Comparison of ENCODE assay signal across 8 mouse cellular contexts in genomic region chr15:102326022-102326576, GRCm38 (mm10). TPM values are rescaled to one million over a fixed set of nuclear protein-coding genes. Genes with fewer than 3 reads are reported as not detected.
A peak's percentile ranks its signal among the peaks of the same experiment; 100 is the strongest.
DNase-seq lines count a peak whose midpoint lies in the region; ATAC-seq and TF ChIP-seq lines count a peak whose summit lies in the region.

Pfdn5 (plus strand) TSS chr15:102326116.

- H3K4me2 ChIP-seq in forebrain, embryonic 14.5 days (ENCODE audit: low read length) = peak within 1 kb of the TSS; percentile 89
- peak within 1 kb of the TSS; percentile 71 for H3K4me2 ChIP-seq in liver, embryonic 16.5 days (ENCODE audit: low read depth, low read length)
- peak within 1 kb of the TSS; percentile 88 for H3K4me2 ChIP-seq in neural tube, embryonic 12.5 days (replicated peaks)
- peak within 1 kb of the TSS; percentile 63 for H3K4me2 ChIP-seq in stomach, postnatal 0 days (replicated peaks; ENCODE audit: low read depth)

- under 1% methylated on average over 39 of the region's 40 CpGs for WGBS in forebrain, embryonic 14.5 days
- under 1% methylated on average over 40 of the region's 40 CpGs for WGBS in liver, embryonic 16.5 days (ENCODE audit: insufficient replicate concordance)
- WGBS in neural tube, embryonic 12.5 days = under 1% methylated on average over 40 of the region's 40 CpGs
- under 1% methylated on average over 39 of the region's 40 CpGs for WGBS in stomach, postnatal 0 days

- peak; percentile 63 for TF ChIP-seq CTCF in stomach, postnatal 0 days (IDR thresholded peaks at IDR 0.05; ENCODE audit: low read depth)

- peak within 1 kb of the TSS; percentile 87 for H3K9ac ChIP-seq in forebrain, embryonic 14.5 days (ENCODE audit: low read length)
- peak within 1 kb of the TSS; percentile 70 for H3K9ac ChIP-seq in liver, embryonic 16.5 days (ENCODE audit: low read depth, low read length)
- peak within 1 kb of the TSS; percentile 83 for H3K9ac ChIP-seq in neural tube, embryonic 12.5 days
- H3K9ac ChIP-seq in stomach, postnatal 0 days (ENCODE audit: low read length) = peak within 1 kb of the TSS; percentile 80

- DNase-seq in ES-CJ7 (ENCODE audit: low read depth, low spot score) = peak; percentile 90
- peak; percentile 83 for DNase-seq in cerebellum, adult 11 months
- DNase-seq in forebrain, embryonic 14.5 days (ENCODE audit: low spot score) = peak; percentile 90
- peak; percentile 91 to 92 for DNase-seq in heart, postnatal 10 days
- DNase-seq in kidney, postnatal 4 days = peak; percentile 92 to 93
- DNase-seq in stomach, postnatal 0 days (ENCODE audit: low spot score) = peak; percentile 90

- ATAC-seq in forebrain, embryonic 14.5 days = peak; percentile 94
- peak; percentile 92 for ATAC-seq in liver, embryonic 16.5 days (ENCODE audit: low read depth)
- peak; percentile 92 for ATAC-seq in neural tube, embryonic 12.5 days (ENCODE audit: low FRiP score, low read depth)
- ATAC-seq in stomach, postnatal 0 days (ENCODE audit: low FRiP score, low TSS enrichment) = peak; percentile 89

- peak within 1 kb of the TSS; percentile 52 for H3K27ac ChIP-seq in forebrain, embryonic 14.5 days (ENCODE audit: low read depth, low read length)
- peak within 1 kb of the TSS; percentile 59 for H3K27ac ChIP-seq in liver, embryonic 16.5 days (ENCODE audit: low read length)
- no peak within 1 kb of the TSS for H3K27ac ChIP-seq in neural tube, embryonic 12.5 days
- peak within 1 kb of the TSS; percentile 67 for H3K27ac ChIP-seq in stomach, postnatal 0 days (replicated peaks)

- H3K4me1 ChIP-seq in forebrain, embryonic 14.5 days (ENCODE audit: control insufficient read depth, insufficient read depth, low read length) = peaks cover 7% of the 10 kb centered on the region
- H3K4me1 ChIP-seq in liver, embryonic 16.5 days (ENCODE audit: control insufficient read depth, low read depth, low read length) = peaks cover 12% of the 10 kb centered on the region
- peaks cover 11% of the 10 kb centered on the region; the same call in 1 of the 2 replicates for H3K4me1 ChIP-seq in neural tube, embryonic 12.5 days
- H3K4me1 ChIP-seq in stomach, postnatal 0 days (replicated peaks; ENCODE audit: control insufficient read depth, insufficient read depth) = 0 out of 2 replicates have a peak, but pooled peaks cover 5% of the 10 kb centered on the region

- H3K27me3 ChIP-seq in forebrain, embryonic 14.5 days (replicated peaks; ENCODE audit: control insufficient read depth, insufficient read depth, low read length) = no peaks in the 10 kb centered on the region
- no peaks in the 10 kb centered on the region for H3K27me3 ChIP-seq in liver, embryonic 16.5 days (ENCODE audit: control insufficient read depth, insufficient read depth, low read depth, low read length)
- H3K27me3 ChIP-seq in neural tube, embryonic 12.5 days (replicated peaks) = no peaks in the 10 kb centered on the region
- no peaks in the 10 kb centered on the region for H3K27me3 ChIP-seq in stomach, postnatal 0 days (ENCODE audit: control insufficient read depth, insufficient read depth, low read length)

- intact Hi-C loops in heart, postnatal 10 days (cut with DNase I) = no loop called here

- peak within 1 kb of the TSS; percentile 58 for H3K4me3 ChIP-seq in forebrain, embryonic 14.5 days (ENCODE audit: low read depth, low read length)
- H3K4me3 ChIP-seq in liver, embryonic 16.5 days (ENCODE audit: low read depth, low read length) = peak within 1 kb of the TSS; percentile 69
- peak within 1 kb of the TSS; percentile 83 for H3K4me3 ChIP-seq in neural tube, embryonic 12.5 days
- peak within 1 kb of the TSS; percentile 82 for H3K4me3 ChIP-seq in stomach, postnatal 0 days (ENCODE audit: low read depth, low read length)

- H3K9me3 ChIP-seq in forebrain, embryonic 14.5 days (replicated peaks; ENCODE audit: control insufficient read depth, low read length) = no peaks in the 10 kb centered on the region
- H3K9me3 ChIP-seq in liver, embryonic 16.5 days (replicated peaks; ENCODE audit: control insufficient read depth, low read length) = no peaks in the 10 kb centered on the region
- no peaks in the 10 kb centered on the region for H3K9me3 ChIP-seq in neural tube, embryonic 12.5 days
- H3K9me3 ChIP-seq in stomach, postnatal 0 days (ENCODE audit: control insufficient read depth, low read length) = no peaks in the 10 kb centered on the region

- peaks cover 52% of the 10 kb centered on the region for H3K36me3 ChIP-seq in forebrain, embryonic 14.5 days (ENCODE audit: control insufficient read depth, insufficient read depth, low read length)
- peaks cover 32% of the 10 kb centered on the region for H3K36me3 ChIP-seq in liver, embryonic 16.5 days (ENCODE audit: control insufficient read depth, insufficient read depth)
- peaks cover 51% of the 10 kb centered on the region for H3K36me3 ChIP-seq in neural tube, embryonic 12.5 days
- H3K36me3 ChIP-seq in stomach, postnatal 0 days (ENCODE audit: control insufficient read depth, insufficient read depth, low read length) = no peaks in the 10 kb centered on the region; the same call in 1 of the 2 replicates

- no peak for TF ChIP-seq EP300 in stomach, postnatal 0 days (optimal IDR thresholded peaks at IDR 0.05)

RNA-seq across cellular contexts. Expression of gene Pfdn5, which starts in this region (rescaled TPM):
- polyA plus RNA-seq in forebrain, embryonic 14.5 days (2014; fragmentation: Nextera tagmentation; extraction: Ambion mirVana) = 509 and 642 TPM in 2 replicates
- total RNA-seq in heart, postnatal 10 days (2021) = 100 to 1,000 TPM; 336 to 346 TPM
- 107 and 108 TPM in 2 replicates for polyA plus RNA-seq in liver, embryonic 16.5 days (2015; fragmentation: Nextera tagmentation; extraction: Ambion mirVana)
- polyA plus RNA-seq in neural tube, embryonic 12.5 days (2016; fragmentation: Nextera tagmentation; extraction: Ambion mirVana) = 373 and 404 TPM in 2 replicates
- 321 and 336 TPM in 2 replicates for polyA plus RNA-seq in stomach, postnatal 0 days (2015; fragmentation: Nextera tagmentation; extraction: Ambion mirVana)
